Mouse (Mus musculus) urinary bladder, postnatal 4 days (tissue): ENCODE results near the gene AY761185.
"Not testable (repeated sequence)": the region's sequence is repeated elsewhere in the genome, so short reads cannot be mapped to it uniquely, and the experiment has no call there.

Experiments used
- DNase-seq, 2 experiments: peaks; one replicate each; pipeline ENCODE4 v3.0.0; 2021 to 2022; ENCODE audit warnings: low spot score in 2 of 2

AY761185 gene

GRCm38 (mm10) chr8:20944610-20945009 lies at the start of gene AY761185:
AY761185 (minus strand) TSS chr8:20944710.
- no peak for DNase-seq

- not testable (repeated sequence) for DNase-seq
These were observed 49.5 kb upstream of the AY761185 start for GRCm38 (mm10) chr8:20994042-20994441.

GRCm38 (mm10) chr8:20979846-20980245 lies 35.3 kb upstream of the AY761185 start:
- no peak for DNase-seq

- no peak for DNase-seq
These were observed 20.0 kb upstream of the AY761185 start for GRCm38 (mm10) chr8:20964531-20964930.

GRCm38 (mm10) chr8:20921971-20922370 lies 22.5 kb downstream of the AY761185 start, which contains the start of gene Gm6040:
Gm6040 (minus strand) TSS chr8:20922071.
- DNase-seq: no peak

GRCm38 (mm10) chr8:20912288-20912687 lies 32.2 kb downstream of the AY761185 start:
- DNase-seq: no peak

- DNase-seq: no peak
These were observed 36.3 kb downstream of the AY761185 start for GRCm38 (mm10) chr8:20908256-20908655.

GRCm38 (mm10) chr8:20907119-20907518 lies 37.4 kb downstream of the AY761185 start:
- no peak for DNase-seq

- no peak for DNase-seq
These were observed 42.0 kb downstream of the AY761185 start, which contains the start of gene Gm15056 for GRCm38 (mm10) chr8:20902527-20902926. Gm15056 (minus strand) TSS chr8:20902627.
